Mouse (Mus musculus): Measurements from ENCODE around the gene Crabp1. TPM values are rescaled to one million over a fixed set of nuclear protein-coding genes. Genes with fewer than 3 reads are reported as not detected.

The Crabp1 gene
- total RNA-seq, 2 experiments from 2014 or later: not detected

Other genes with a start within 250 kb of the Crabp1 start
- gene Sh2d7, start 225.8 kb upstream of the Crabp1 start, total RNA-seq (2021): not detected
- gene Cib2, start 204.5 kb upstream of the Crabp1 start, total RNA-seq (2021): 1 to 10 TPM in 1 of 2 experiments, under 1 TPM in 1; 0.71 to 3.4 TPM
- 100 to 1,000 TPM; 581 to 585 TPM for gene Idh3a, start 178.4 kb upstream of the Crabp1 start, total RNA-seq (2021)
- gene Acsbg1, start 102.9 kb upstream of the Crabp1 start, total RNA-seq (2021): under 1 TPM; 0.14 to 0.27 TPM
- 10 to 100 TPM; 48.2 to 51.7 TPM for gene Dnaja4, start 65.9 kb upstream of the Crabp1 start, total RNA-seq (2021)
- gene Wdr61, start 30.2 kb upstream of the Crabp1 start, total RNA-seq (2021): 10 to 100 TPM; 32.7 to 34.7 TPM
- gene Ireb2, start 99.0 kb downstream of the Crabp1 start, total RNA-seq (2021): 10 to 100 TPM; 40.1 to 40.9 TPM
- gene Hykk, start 152.5 kb downstream of the Crabp1 start, total RNA-seq (2021): 1 to 10 TPM; 1.2 to 1.7 TPM
- 100 to 1,000 TPM; 127 to 132 TPM for gene Psma4, start 186.0 kb downstream of the Crabp1 start, total RNA-seq (2021)
- not detected for gene AY074887, start 186.2 kb downstream of the Crabp1 start, total RNA-seq (2021)
- gene Chrna5, start 216.1 kb downstream of the Crabp1 start, total RNA-seq (2021): not detected

Data from heart, postnatal 14 days (tissue).